Mouse (Mus musculus) heart, postnatal 4 days (tissue): ENCODE results near the gene Tmem171. TPM values are rescaled to one million over a fixed set of nuclear protein-coding genes. Genes with fewer than 3 reads are reported as not detected.

Experiments
- DNase-seq: peaks from one replicate; pipeline ENCODE4 v3.0.0; 2021
- total RNA-seq, 2 experiments: library from RNA; stranded (reverse); gene quantifications; 2 replicates each; pipeline ENCODE4 v1.2.3; 2021

Tmem171 gene
- total RNA-seq, 2 experiments from 2014 or later, result 8.8 to 12.3 TPM

GRCm38 (mm10) chr13:98638507-98639166, 56.0 kb downstream of the Tmem171 start:
- no peak for DNase-seq

- no peak for DNase-seq
Observed at GRCm38 (mm10) chr13:98637145-98637544, 57.5 kb downstream of the Tmem171 start, which contains the start of gene Tmem174. Gene Tmem174 (minus strand): TSS chr13:98637410.

- DNase-seq, result no peak
Observed at GRCm38 (mm10) chr13:98636571-98636970, 58.1 kb downstream of the Tmem171 start.

Other genes starting within 250 kb of the Tmem171 start
- not detected for gene Gm10320, start 202.8 kb downstream of the Tmem171 start, total RNA-seq
- gene Tmem174, start 57.4 kb downstream of the Tmem171 start, total RNA-seq, result not detected
- 10 to 100 TPM; 35.3 to 36.0 TPM for gene Fcho2, start 120.6 kb upstream of the Tmem171 start, total RNA-seq
- gene Tnpo1, start 231.6 kb upstream of the Tmem171 start, total RNA-seq, result 10 to 100 TPM; 95.4 to 97.2 TPM